Mouse (Mus musculus) urinary bladder, adult 18-20 months (tissue): Measurements from ENCODE around the gene Naa20.

Source experiments
- DNase-seq, 2 experiments: peaks; one replicate each; pipeline ENCODE4 v3.0.0; 2022; ENCODE audit warnings: low spot score in 2 of 2, mixed read lengths in 2 of 2

Naa20 gene

DNA sequence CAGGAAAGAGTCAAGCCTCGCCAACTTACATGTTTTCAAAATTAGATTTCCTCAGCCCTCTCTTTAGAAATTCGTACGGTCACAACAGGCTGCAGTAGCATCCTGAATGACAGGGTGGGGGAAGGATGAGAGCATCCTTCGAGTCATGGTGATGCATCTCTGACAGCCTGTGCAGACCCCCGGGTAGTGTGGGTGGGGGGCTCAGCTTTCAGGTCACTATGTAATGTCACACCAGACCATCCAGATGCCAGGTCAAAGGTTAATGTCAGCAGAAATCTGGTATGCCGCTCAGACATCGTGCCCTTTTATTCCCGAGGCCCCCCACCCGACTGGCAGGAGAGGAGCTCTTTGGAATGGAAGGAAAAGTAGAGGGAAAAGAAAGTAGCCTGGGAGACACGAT is 48.3 kb downstream of the Naa20 start:
- no peak for DNase-seq

DNA sequence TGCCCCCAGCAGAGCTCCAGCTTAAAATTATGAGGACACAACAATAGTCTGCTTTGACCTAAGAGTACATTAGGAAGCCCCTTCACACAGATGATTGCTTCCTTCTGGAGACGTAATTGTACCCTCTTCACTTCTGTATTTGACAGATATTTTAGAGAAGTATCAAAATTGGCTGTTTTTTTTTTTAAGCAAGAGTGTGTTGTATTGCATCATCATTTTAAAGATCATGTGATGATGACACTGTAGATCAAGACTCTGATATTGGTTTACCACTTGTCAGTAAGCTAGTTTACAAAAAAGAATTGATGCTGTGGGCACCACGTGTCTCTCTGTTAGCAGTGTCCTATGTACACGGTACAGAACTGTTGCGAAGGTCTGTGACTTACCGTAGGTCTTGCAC is 50.8 kb downstream of the Naa20 start:
- no peak for DNase-seq

DNA sequence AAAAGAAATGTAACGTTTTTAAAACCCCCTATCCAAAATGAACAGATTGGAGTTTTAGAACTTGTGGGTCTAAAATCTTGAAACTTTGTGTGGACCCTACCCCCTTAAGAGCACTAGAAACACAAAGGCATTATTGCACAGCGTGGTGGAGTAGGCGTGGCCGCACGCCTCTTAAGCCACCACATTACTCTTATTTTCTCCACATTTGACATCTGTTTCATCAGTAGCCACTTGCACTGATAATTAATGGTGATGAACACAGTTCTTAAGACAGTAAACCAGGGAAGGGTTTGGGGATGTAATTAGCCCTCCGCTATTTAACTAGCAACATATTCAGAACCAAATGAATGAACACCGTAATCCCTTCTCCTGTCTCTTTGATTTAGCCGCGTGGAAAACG is 53.9 kb downstream of the Naa20 start:
- DNase-seq: no peak

DNA sequence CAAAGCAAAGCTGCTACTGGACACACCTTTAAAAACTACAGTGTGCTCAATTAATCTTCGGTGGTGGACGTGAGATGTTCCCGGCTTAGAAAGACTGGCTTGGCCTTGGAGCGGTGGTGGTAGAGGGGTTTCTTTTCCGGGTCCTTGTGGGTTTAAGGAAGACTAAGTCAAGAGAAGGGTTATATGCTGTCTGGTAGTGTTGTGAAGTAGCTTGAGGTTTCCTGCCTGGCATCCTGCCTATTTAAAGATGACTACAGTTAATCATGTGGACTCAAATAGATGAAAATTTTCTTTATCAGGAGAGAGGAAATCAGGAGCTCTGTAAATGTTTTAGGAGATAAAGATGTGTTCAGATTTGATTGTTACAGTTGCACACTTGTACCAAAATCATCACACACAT is 54.4 kb downstream of the Naa20 start:
- no peak for DNase-seq

DNA sequence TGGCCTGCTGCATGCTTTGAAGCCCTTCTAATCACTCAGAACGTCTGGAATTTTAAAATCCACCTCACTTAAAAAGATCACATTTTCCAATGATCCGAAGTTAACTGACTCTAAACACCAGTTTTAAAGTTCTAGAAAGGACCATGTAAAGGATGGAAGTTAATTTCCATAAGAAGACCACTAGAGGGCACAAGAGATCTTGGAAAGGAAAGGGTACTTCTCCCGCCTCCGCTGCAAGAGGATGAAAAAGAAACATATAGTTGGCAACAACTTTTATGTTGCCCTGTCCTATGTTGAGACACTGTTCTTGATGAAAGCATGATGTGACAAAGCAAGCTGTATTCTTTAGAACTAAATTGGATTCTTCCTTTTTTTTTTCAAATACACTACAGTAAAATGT is 55.6 kb downstream of the Naa20 start:
- no peak for DNase-seq

DNA sequence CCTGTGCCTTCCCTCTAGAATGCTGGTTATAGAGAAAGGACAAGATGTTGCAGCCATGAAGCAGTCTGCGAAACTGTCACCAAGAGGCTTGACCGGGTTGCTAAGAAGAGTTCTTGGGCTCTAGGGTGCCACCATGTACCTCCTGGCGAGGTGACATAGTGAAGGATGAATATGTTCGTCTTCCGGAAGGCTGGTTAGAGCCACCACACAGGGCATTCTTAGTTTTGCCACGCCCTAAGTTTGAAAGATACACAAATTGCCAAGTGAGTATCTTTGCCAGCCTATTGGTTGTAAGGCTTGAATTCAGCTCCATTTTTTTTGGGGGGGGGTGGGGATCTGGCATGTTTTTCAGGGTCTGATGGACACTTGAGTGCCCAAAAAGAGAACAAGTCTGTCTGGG is 56.2 kb downstream of the Naa20 start:
- no peak for DNase-seq

DNA sequence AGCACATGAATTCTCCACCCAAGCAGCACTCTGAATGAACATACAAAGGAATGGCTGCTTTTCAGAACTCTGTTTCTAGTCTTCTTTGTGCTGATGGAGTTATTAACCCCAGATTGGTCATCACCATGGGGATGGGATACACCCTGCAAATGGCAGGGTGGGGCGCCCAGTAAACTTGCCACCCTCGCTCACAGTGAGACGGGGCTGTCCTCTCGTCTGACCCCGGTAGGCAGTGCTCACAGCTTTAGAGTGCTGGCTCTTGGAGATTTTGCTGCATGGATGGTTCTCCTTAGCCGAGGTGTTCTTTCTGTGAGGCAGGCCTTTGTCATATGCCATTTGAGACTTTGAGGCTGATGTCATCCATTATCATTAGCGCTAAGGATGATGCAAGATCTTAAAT is 56.7 kb downstream of the Naa20 start:
- DNase-seq: no peak

DNA sequence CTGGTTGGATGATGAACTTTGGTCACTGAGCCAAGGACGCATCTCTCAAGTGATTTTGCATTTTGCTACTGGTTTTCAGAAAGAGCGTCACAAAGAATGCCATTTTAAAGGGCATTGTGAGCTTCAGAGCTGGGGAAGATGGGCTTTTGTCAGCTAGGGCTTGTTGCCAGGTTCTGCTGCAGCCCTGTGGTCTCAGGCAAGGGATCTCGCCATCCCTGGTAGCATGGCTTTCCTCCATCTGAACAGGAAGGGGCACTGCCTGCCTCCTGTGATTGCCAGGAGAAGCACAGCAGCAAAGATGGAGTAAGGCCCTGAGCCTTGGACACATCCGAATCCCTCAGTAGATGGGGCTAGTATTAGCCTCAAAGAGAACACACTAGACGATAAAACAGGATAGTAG is 60.0 kb downstream of the Naa20 start:
- no peak for DNase-seq
